Mouse (Mus musculus) lung, embryonic 14.5 days (tissue): ENCODE measurements at regions not wholly inside any gene's neighbourhood (a gene's known extent, or its start where the extent isn't known, plus 50 kb on each side); places are given as distances from the start of the nearest gene placed in this dataset.
A peak's percentile ranks its signal among the peaks of the same experiment; 100 is the strongest.

Source experiments
- ATAC-seq: fragments of 200-750 bp; cut with Nextera tagmentation; 2 replicates; pipeline ENCODE4 v1.8.0; 2017; ENCODE audit warnings: mild to moderate bottlenecking, moderate TSS enrichment, moderate library complexity; ENCODE audit not compliant: insufficient read depth
- DNase-seq: peaks from one replicate; pipeline ENCODE4 v3.0.0-alpha.2; 2015
- H3K27ac ChIP-seq: fragments of 300-500 bp; sonication (generic); 2 replicates; pipeline ENCODE4 v1.5.1; 2014; ENCODE audit warnings: low read depth, mild to moderate bottlenecking, moderate library complexity
- H3K27me3 ChIP-seq: fragments of 300-500 bp; sonication (generic); 2 replicates; pipeline ENCODE4 v1.6.1; 2014; ENCODE audit warnings: low read length, control low read depth; ENCODE audit not compliant: insufficient read depth
- H3K36me3 ChIP-seq: fragments of 300-500 bp; sonication (generic); 2 replicates; pipeline ENCODE4 v1.6.1; 2014; ENCODE audit warnings: control low read depth; ENCODE audit not compliant: insufficient read depth
- H3K4me1 ChIP-seq: fragments of 300-500 bp; sonication (generic); 2 replicates; pipeline ENCODE4 v1.6.1; 2014; ENCODE audit warnings: antibody characterized with exemption, control low read depth; ENCODE audit not compliant: insufficient read depth
- H3K4me2 ChIP-seq: fragments of 300-500 bp; sonication (generic); 2 replicates; pipeline ENCODE4 v1.6.1; 2014; ENCODE audit warnings: mild to moderate bottlenecking
- H3K4me3 ChIP-seq: fragments of 300-500 bp; sonication (generic); 2 replicates; pipeline ENCODE4 v1.5.1; 2014; ENCODE audit warnings: low read depth, low read length
- H3K9ac ChIP-seq: fragments of 300-500 bp; sonication (generic); 2 replicates; pipeline ENCODE4 v1.6.1; 2014
- H3K9me3 ChIP-seq: fragments of 300-500 bp; sonication (generic); 2 replicates; pipeline ENCODE4 v1.6.1; 2016; ENCODE audit warnings: low read depth, low read length, control low read depth
- CTCF ChIP-seq: IDR thresholded peaks from 2 replicates; pipeline ENCODE4 v1.5.1; 2016; ENCODE audit warnings: antibody characterized with exemption, low read depth
- WGBS: fragments of 180-500 bp; shearing (Covaris S2); extraction: QIAGEN DNeasy Blood & Tissue Kit; methylation state at CpG from one replicate; pipeline ENCODE4 v1.1.7; 2014; 5-methylcytosine and 5-hydroxymethylcytosine counted together

- Histone ChIP-seq H3K4me3 (no peak overlapping the region), H3K4me1 (no peaks in the 10 kb centered on the region), H3K9me3 (no peaks in the 10 kb centered on the region), H3K9ac (no peak overlapping the region), H3K4me2 (no peak overlapping the region), H3K27me3 (no peaks in the 10 kb centered on the region), H3K36me3 (no peaks in the 10 kb centered on the region), H3K27ac (no peak overlapping the region)
- peak; percentile 58; the same call in 1 of the 2 replicates for ATAC-seq
- no peak for TF ChIP-seq CTCF
- WGBS, result 39% methylated on average over 3 of the region's 3 CpGs
- DNase-seq, result peak; percentile 9
Observed at GRCm38 (mm10) chr10:17012541-17012975, 710.5 kb upstream of the Cited2 start.

GRCm38 (mm10) chr10:17014826-17015225 lies 708.2 kb upstream of the Cited2 start:
- no peak overlapping the region for H3K9ac ChIP-seq
- TF ChIP-seq CTCF, result no peak
- WGBS, result 78% methylated on average over 3 of the region's 3 CpGs
- no peak overlapping the region for H3K27ac ChIP-seq
- no peaks in the 10 kb centered on the region for H3K9me3 ChIP-seq
- H3K4me3 ChIP-seq, result no peak overlapping the region
- no peak overlapping the region for H3K4me2 ChIP-seq
- H3K4me1 ChIP-seq, result no peaks in the 10 kb centered on the region
- DNase-seq (no peak), ATAC-seq (no peak)
- no peaks in the 10 kb centered on the region for H3K36me3 ChIP-seq
- H3K27me3 ChIP-seq, result no peaks in the 10 kb centered on the region

DNA sequence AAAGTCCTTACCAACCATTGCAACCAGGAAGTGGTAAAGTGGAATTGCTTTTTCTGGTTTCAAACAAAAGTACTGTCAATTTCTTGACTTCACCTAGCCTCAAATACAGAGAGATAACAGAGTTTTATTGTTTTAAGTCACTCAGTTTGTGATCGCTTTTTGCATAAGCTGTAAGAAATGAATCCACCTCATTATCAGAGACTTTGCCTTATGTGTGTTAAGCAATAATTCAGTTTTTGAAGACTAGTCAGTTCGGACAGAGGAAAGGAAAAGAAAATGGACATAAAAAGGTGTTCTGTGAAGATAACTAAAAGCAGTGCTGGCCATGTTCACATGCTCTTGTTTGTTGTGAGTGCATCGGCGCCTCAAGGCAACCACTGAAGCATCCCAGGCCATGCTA lies 706.2 kb upstream of the Cited2 start:
- Histone ChIP-seq H3K4me2 (no peak overlapping the region), H3K4me1 (no peaks in the 10 kb centered on the region), H3K36me3 (no peaks in the 10 kb centered on the region), H3K9ac (no peak overlapping the region), H3K27me3 (no peaks in the 10 kb centered on the region), H3K27ac (no peak overlapping the region), H3K4me3 (no peak overlapping the region), H3K9me3 (no peaks in the 10 kb centered on the region)
- DNase-seq (no peak), ATAC-seq (no peak)
- no peak for TF ChIP-seq CTCF
- 79% methylated on average over 4 of the region's 4 CpGs for WGBS

GRCm38 (mm10) chr10:17022216-17023158 lies 700.5 kb upstream of the Cited2 start:
- no peak for TF ChIP-seq CTCF
- H3K4me1 ChIP-seq, result no peaks in the 10 kb centered on the region
- 61% methylated on average over 5 of the region's 5 CpGs for WGBS
- no peak overlapping the region for H3K27ac ChIP-seq
- DNase-seq (peak; percentile 65), ATAC-seq (peak; percentile 56; the same call in 1 of the 2 replicates)
- no peak overlapping the region for H3K9ac ChIP-seq
- no peaks in the 10 kb centered on the region for H3K9me3 ChIP-seq
- H3K36me3 ChIP-seq, result no peaks in the 10 kb centered on the region
- H3K27me3 ChIP-seq, result no peaks in the 10 kb centered on the region
- H3K4me2 ChIP-seq, result no peak overlapping the region
- no peak overlapping the region for H3K4me3 ChIP-seq

GRCm38 (mm10) chr10:17023571-17024293 lies 699.3 kb upstream of the Cited2 start:
- ATAC-seq (no peak), DNase-seq (no peak)
- WGBS, result 80% methylated on average over 13 of the region's 13 CpGs

DNA sequence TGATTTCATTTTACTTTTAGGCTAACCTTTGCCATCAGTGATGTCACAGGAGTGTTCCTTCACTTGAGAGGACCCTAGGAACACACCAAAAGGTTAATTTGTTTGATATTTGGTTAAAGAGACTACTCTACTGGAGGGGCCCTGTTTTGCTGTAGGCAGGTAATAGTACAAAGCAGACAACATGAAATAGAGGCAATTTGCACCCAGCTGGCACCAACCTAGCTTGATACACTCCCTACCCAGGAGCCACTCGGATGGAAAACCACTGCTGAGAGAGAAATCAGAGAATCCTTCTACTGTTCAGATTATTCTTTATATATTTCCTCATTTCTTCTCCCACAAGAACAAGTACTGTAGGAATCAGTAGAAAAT lies 698.7 kb upstream of the Cited2 start:
- Histone ChIP-seq H3K9me3 (no peaks in the 10 kb centered on the region), H3K9ac (no peak overlapping the region), H3K4me1 (no peaks in the 10 kb centered on the region), H3K27ac (no peak overlapping the region), H3K36me3 (no peaks in the 10 kb centered on the region), H3K27me3 (no peaks in the 10 kb centered on the region), H3K4me3 (no peak overlapping the region), H3K4me2 (no peak overlapping the region)
- ATAC-seq, result no peak
- no peak for DNase-seq
- TF ChIP-seq CTCF, result no peak
- WGBS, result 70% methylated on average over 1 of the region's 1 CpGs

More at GRCm38 (mm10) chr10:17023571-17024293, 699.3 kb upstream of the Cited2 start:
- H3K27ac ChIP-seq, result no peak overlapping the region
- no peak overlapping the region for H3K4me2 ChIP-seq
- TF ChIP-seq CTCF, result no peak
- no peaks in the 10 kb centered on the region for H3K9me3 ChIP-seq
- no peaks in the 10 kb centered on the region for H3K27me3 ChIP-seq
- H3K4me3 ChIP-seq, result no peak overlapping the region
- no peak overlapping the region for H3K9ac ChIP-seq
- no peaks in the 10 kb centered on the region for H3K4me1 ChIP-seq
- no peaks in the 10 kb centered on the region for H3K36me3 ChIP-seq
